Mouse (Mus musculus): ENCODE measurements around the gene Cdk5r2. TPM values are rescaled to one million over a fixed set of nuclear protein-coding genes. Genes with fewer than 3 reads are reported as not detected.
"Not testable (repeated sequence)": the region's sequence is repeated elsewhere in the genome, so short reads cannot be mapped to it uniquely, and the experiment has no call there.

Gene Cdk5r2
- polyA plus RNA-seq, 1 experiment from 2014 or later, result 9.1 TPM

DNA sequence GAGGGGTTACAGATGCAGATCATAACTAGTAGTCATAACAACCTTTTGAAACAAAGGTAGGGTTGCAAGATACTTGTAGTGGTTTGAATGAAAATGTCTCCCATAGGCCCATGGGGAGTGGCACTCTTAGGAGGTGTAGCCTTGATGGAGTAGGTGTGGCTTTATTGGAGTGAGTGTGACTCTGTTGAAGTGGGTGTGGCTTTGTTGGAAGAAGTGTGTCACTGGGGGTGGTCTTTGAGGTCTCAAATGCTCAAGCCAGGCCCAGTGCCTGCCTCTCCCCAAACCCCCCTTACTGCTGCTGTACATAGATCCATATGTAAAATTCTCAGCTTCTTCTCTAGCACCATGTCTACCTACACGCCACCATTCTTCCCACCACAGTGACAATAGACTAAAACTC, 36.2 kb upstream of the Cdk5r2 start:
- no peak overlapping the region for H3K9ac ChIP-seq
- no peak overlapping the region for H3K4me2 ChIP-seq
- H3K36me3 ChIP-seq (replicated peaks), result no peaks in the 10 kb centered on the region
- H3K9me3 ChIP-seq, result no peaks in the 10 kb centered on the region
- no peak for ATAC-seq (replicated peaks)
- H3K4me1 ChIP-seq, result peaks cover 12% of the 10 kb centered on the region
- no peak overlapping the region for H3K27ac ChIP-seq
- 100% methylated on average over 1 of the region's 1 CpGs for WGBS
- no peaks in the 10 kb centered on the region for H3K27me3 ChIP-seq (replicated peaks)
- H3K4me3 ChIP-seq, result no peak overlapping the region

DNA sequence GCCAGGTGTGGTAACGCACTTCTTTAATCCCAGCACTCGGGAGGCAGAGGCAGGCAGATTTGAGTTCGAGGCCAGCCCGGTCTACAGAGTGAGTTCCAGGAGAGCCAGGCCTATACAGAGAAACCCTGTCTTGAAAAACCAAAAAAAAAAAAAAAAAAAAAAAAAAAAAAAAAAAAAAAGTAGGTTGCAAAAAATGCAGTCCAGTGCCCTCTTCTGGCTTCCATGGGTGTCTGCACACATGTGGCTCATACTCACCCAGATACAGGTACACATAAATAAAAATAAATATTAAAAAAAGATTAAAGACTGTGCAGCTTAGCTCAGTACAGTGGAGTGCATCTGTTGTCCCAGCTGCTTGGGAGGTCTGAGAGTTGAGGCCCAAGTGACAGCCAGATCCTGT, 31.1 kb upstream of the Cdk5r2 start:
- H3K27ac ChIP-seq; H3K4me2 ChIP-seq; H3K27me3 ChIP-seq (replicated peaks); ATAC-seq (replicated peaks); H3K36me3 ChIP-seq (replicated peaks); H3K9me3 ChIP-seq; H3K4me3 ChIP-seq; H3K4me1 ChIP-seq; H3K9ac ChIP-seq: not testable (repeated sequence)
- WGBS, result 96% methylated on average over 4 of the region's 4 CpGs

DNA sequence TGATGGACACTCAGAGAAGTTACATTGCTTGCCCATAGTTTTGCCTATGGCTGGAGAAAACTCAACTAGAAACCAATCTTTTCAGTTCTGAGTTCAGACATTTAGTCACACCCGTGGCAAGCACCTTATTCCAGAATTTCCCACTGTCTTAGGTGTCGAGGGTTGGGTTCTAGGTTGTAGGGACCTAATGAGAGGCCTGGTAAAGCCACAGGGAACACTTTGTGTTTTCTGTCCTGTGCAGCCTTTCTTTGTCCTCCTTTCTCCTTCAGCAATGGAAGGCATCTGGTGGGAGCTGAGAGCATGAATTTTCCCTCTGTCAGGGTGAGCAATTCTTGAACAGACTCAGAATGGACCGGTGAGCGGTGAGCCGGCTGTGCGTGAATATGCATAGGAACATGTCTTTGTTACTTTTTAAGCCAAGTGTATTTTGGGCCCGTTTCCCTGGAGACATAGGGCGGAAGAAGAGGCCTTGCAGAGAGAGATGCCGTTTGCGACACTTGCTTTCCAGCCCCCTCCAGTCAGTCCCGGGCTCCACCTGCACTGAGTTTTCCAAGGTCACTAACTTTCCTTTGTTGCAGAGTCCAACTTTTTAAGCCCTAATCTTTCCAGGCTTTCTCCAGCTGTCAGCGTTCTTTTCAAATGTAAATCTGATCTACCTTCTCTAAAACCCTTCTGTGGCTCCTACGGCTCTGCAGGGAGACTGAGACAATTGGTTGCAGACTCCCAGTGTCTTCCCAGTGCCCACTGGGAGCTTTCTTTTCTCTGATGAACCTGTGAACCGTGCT, 30.0 kb upstream of the Cdk5r2 start:
- no peak overlapping the region for H3K9ac ChIP-seq
- H3K4me3 ChIP-seq, result no peak overlapping the region
- ATAC-seq (replicated peaks), result no peak
- no peaks in the 10 kb centered on the region for H3K9me3 ChIP-seq
- 4% methylated on average over 14 of the region's 14 CpGs for WGBS
- H3K27ac ChIP-seq, result no peak overlapping the region
- no peaks in the 10 kb centered on the region for H3K36me3 ChIP-seq (replicated peaks)
- no peaks in the 10 kb centered on the region for H3K27me3 ChIP-seq (replicated peaks)
- H3K4me2 ChIP-seq, result no peak overlapping the region
- H3K4me1 ChIP-seq, result peaks cover 4% of the 10 kb centered on the region; the same call in 1 of the 2 replicates

DNA sequence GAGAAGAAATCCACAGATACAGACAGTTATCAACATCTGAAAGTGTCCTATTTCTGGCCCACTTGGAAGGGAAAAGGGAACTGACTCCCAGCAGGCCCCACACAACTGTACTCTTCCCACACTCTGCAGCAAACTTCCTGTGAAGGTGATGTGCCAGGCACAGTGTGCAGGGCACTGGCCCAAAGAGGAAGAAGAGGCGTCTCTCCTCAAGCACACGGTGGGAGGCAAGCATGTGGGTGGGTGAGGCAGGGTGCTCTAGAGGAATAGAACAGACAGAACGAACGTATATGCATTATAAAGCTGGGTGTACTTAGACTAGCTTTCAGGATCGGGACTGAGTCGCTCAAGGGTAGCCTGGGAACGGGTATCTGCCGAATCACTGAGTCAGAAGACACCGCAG, 24.7 kb upstream of the Cdk5r2 start:
- Histone ChIP-seq H3K4me2 (no peak overlapping the region), H3K4me3 (no peak overlapping the region), H3K9me3 (no peaks in the 10 kb centered on the region), H3K27me3 (replicated peaks) (no peaks in the 10 kb centered on the region), H3K36me3 (replicated peaks) (no peaks in the 10 kb centered on the region), H3K27ac (no peak overlapping the region), H3K4me1 (peaks cover 2% of the 10 kb centered on the region; the same call in 1 of the 2 replicates), H3K9ac (no peak overlapping the region)
- ATAC-seq (replicated peaks), result no peak
- WGBS, result 83% methylated on average over 9 of the region's 9 CpGs

GRCm38 (mm10) chr1:74833255-74833654, 21.5 kb upstream of the Cdk5r2 start:
- no peak overlapping the region for H3K27ac ChIP-seq
- 95% methylated on average over 3 of the region's 3 CpGs for WGBS

DNA sequence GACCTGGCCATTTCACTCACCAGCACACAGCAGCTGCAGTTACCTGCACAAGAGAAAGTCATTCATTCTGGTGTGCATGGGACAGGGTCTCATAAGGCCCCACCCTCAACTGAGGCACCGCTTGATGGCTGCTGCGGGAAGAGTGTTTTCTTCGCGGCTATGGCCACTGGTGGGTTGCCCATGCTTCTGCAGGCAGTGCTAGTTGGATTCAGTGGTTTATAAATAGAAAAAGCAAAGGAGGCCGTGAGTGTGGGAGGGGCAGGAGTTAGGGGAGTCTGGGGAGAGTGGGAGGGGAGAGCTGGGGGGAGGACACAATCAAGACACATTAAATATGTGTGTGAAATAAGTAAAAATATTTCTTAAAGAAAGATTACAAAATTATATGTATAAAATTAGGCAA, 11.6 kb upstream of the Cdk5r2 start:
- H3K4me1 ChIP-seq, result no peaks in the 10 kb centered on the region
- ATAC-seq (replicated peaks), result no peak
- WGBS, result 85% methylated on average over 5 of the region's 5 CpGs
- H3K9ac ChIP-seq, result no peak overlapping the region
- no peaks in the 10 kb centered on the region for H3K36me3 ChIP-seq (replicated peaks)
- H3K27ac ChIP-seq, result no peak overlapping the region
- H3K4me3 ChIP-seq, result no peak overlapping the region
- H3K27me3 ChIP-seq (replicated peaks), result no peaks in the 10 kb centered on the region
- no peaks in the 10 kb centered on the region for H3K9me3 ChIP-seq
- H3K4me2 ChIP-seq, result no peak overlapping the region

More at GRCm38 (mm10) chr1:74833255-74833654, 21.5 kb upstream of the Cdk5r2 start:
- no peak overlapping the region for H3K9ac ChIP-seq
- no peak overlapping the region for H3K4me3 ChIP-seq
- no peak overlapping the region for H3K4me2 ChIP-seq
- H3K9me3 ChIP-seq, result no peaks in the 10 kb centered on the region
- no peak for ATAC-seq (replicated peaks)
- H3K4me1 ChIP-seq, result no peaks in the 10 kb centered on the region
- no peaks in the 10 kb centered on the region for H3K36me3 ChIP-seq (replicated peaks)
- H3K27me3 ChIP-seq (replicated peaks), result no peaks in the 10 kb centered on the region

- Histone ChIP-seq H3K27ac (no peak overlapping the region), H3K4me1 (peaks cover 12% of the 10 kb centered on the region), H3K4me3 (no peak overlapping the region), H3K4me2 (no peak overlapping the region), H3K36me3 (replicated peaks) (no peaks in the 10 kb centered on the region), H3K27me3 (replicated peaks) (no peaks in the 10 kb centered on the region), H3K9me3 (no peaks in the 10 kb centered on the region), H3K9ac (no peak overlapping the region)
- 57% methylated on average over 9 of the region's 9 CpGs for WGBS
- ATAC-seq (replicated peaks), result no peak
Measured at GRCm38 (mm10) chr1:74846341-74846740, 8.4 kb upstream of the Cdk5r2 start.

DNA sequence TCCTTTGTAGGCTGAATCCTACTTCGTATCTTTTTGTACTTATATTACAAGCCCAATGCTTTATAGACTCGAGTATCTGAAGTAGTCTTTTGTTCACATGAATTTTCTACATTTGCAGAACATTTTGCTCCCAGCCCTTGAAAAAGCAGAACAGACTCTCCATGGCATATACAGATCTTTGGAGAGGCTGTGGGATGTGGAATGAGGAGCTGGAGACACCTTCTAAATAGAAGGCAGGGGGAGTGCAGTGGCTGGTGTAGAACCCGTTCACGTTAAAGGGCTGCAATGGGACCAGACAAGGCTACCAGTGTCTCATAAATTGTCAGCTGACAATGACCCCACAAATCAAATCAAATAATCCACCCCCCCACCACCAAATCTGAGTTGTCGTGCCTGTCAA, 5.8 kb upstream of the Cdk5r2 start:
- Histone ChIP-seq H3K4me3 (no peak overlapping the region), H3K4me1 (peaks cover 21% of the 10 kb centered on the region), H3K27ac (no peak overlapping the region), H3K36me3 (replicated peaks) (no peaks in the 10 kb centered on the region), H3K4me2 (no peak overlapping the region), H3K9ac (no peak overlapping the region), H3K27me3 (replicated peaks) (no peaks in the 10 kb centered on the region), H3K9me3 (no peaks in the 10 kb centered on the region)
- no peak for ATAC-seq (replicated peaks)
- 52% methylated on average over 5 of the region's 5 CpGs for WGBS

DNA sequence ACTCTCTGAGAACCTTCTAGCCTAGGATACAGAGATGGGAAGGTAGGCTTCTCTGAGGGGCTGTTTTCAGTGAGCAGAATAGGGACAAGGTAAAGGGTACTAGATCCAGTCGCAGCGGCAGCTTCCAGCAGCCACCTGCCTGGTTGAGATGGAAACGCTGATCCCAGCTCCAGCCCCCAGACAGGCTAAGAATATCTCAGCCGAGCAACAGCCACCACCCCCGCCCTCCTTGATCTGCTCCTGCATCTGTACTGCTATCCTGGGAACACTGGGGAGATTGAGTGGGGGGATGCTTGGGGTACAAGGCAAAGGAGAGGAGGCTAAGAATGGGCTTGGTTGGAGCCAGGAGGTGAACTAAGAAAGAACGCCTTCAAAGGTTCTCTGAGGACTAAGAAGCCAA, 4.5 kb upstream of the Cdk5r2 start:
- Histone ChIP-seq H3K27me3 (replicated peaks) (no peaks in the 10 kb centered on the region), H3K9me3 (no peaks in the 10 kb centered on the region), H3K4me2 (no peak overlapping the region), H3K9ac (no peak overlapping the region), H3K27ac (no peak overlapping the region), H3K4me1 (peaks cover 27% of the 10 kb centered on the region), H3K36me3 (replicated peaks) (no peaks in the 10 kb centered on the region), H3K4me3 (no peak overlapping the region)
- no peak for ATAC-seq (replicated peaks)
- 27% methylated on average over 6 of the region's 6 CpGs for WGBS

DNA sequence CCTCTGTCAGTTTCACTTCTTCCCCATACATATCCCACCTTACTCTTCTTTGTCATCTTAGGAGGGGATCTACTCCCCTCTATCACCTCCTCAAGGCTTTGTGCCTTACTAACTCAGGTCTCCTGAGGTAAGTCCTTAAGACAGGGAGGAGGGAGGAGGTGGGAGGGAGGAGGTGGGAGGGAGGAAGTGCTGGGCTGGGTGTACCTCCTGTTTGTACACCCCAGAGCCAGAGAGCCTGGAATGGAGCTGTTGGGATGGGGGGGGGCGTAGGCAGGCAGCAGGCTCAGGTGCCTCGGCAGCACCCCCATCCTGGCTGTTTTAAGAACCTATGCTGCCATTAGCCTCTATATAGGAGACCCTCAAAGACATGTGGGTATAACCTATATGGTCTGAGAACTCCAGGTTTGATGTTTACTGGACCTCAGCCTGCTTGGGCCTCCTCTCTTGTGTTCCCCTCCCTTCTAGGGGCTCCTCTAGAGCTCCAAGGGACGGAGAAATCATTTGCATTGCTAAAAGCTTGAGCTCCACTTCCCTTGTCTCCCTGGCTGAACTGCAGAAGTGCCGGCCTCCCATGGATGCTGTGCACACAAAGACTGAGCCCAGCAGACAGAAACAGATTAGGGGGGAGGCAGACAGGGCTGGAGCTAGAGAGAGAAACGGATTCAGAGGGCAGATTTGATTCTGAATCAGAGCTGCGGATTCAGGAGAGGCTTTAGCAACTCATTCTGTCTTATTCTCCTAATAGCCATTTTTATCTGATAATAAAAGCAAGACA, 3.5 kb upstream of the Cdk5r2 start:
- Histone ChIP-seq H3K9me3 (no peaks in the 10 kb centered on the region), H3K4me2 (no peak overlapping the region), H3K27ac (peak overlapping the region; percentile 66), H3K4me3 (no peak overlapping the region), H3K27me3 (replicated peaks) (no peaks in the 10 kb centered on the region), H3K36me3 (replicated peaks) (no peaks in the 10 kb centered on the region), H3K9ac (no peak overlapping the region; the same call in 1 of the 2 replicates), H3K4me1 (peaks cover 33% of the 10 kb centered on the region)
- ATAC-seq (replicated peaks), result no peak
- WGBS, result 14% methylated on average over 6 of the region's 6 CpGs

DNA sequence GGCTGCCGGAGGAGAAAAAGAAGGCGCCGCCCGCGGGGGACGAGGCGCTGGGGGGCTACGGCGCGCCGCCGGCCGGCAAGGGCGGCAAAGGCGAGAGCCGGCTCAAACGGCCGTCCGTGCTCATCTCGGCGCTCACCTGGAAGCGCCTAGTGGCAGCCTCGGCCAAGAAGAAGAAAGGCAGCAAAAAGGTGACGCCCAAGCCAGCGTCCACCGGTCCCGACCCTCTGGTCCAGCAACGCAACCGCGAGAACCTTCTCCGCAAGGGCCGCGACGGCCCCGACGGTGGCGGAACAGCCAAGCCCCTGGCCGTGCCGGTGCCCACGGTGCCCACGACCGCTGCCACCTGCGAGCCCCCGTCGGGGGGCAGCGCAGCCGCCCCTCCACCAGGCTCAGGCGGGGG, 422 bp downstream of the Cdk5r2 start:
- peak; percentile 3; the same call in 1 of the 2 replicates for ATAC-seq (replicated peaks)
- H3K9ac ChIP-seq, result peak overlapping the region; percentile 91
- no peaks in the 10 kb centered on the region for H3K9me3 ChIP-seq
- H3K36me3 ChIP-seq (replicated peaks), result no peaks in the 10 kb centered on the region
- peak overlapping the region; percentile 73 for H3K4me3 ChIP-seq
- no peaks in the 10 kb centered on the region for H3K27me3 ChIP-seq (replicated peaks)
- WGBS, result under 1% methylated on average over 45 of the region's 48 CpGs
- H3K4me2 ChIP-seq, result peak overlapping the region; percentile 92
- peaks cover 67% of the 10 kb centered on the region for H3K4me1 ChIP-seq
- peak overlapping the region; percentile 87 for H3K27ac ChIP-seq

- Histone ChIP-seq H3K27ac (peak overlapping the region; percentile 87), H3K4me2 (peak overlapping the region; percentile 92), H3K36me3 (replicated peaks) (no peaks in the 10 kb centered on the region), H3K9me3 (no peaks in the 10 kb centered on the region), H3K4me3 (peak overlapping the region; percentile 73), H3K9ac (peak overlapping the region; percentile 91), H3K4me1 (peaks cover 61% of the 10 kb centered on the region), H3K27me3 (replicated peaks) (no peaks in the 10 kb centered on the region)
- WGBS, result under 1% methylated on average over 74 of the region's 74 CpGs
- no peak for ATAC-seq (replicated peaks)
Measured at GRCm38 (mm10) chr1:74855651-74856438, 1.1 kb downstream of the Cdk5r2 start.

All from midbrain, embryonic 15.5 days (tissue).